Mouse (Mus musculus) heart, postnatal 0 days (tissue): Measurements from ENCODE around the gene Cop1. TPM values are rescaled to one million over a fixed set of nuclear protein-coding genes. Genes with fewer than 3 reads are reported as not detected.
A peak's percentile ranks its signal among the peaks of the same experiment; 100 is the strongest.

Source experiments
- ATAC-seq: fragments of 200-750 bp; cut with Nextera tagmentation; 2 replicates; pipeline ENCODE4 v1.8.0; 2017; ENCODE audit warnings: low read depth, moderate number of reproducible peaks, moderate library complexity; ENCODE audit not compliant: insufficient read depth
- DNase-seq: peaks from one replicate; pipeline ENCODE4 v3.0.0-alpha.2; 2016; ENCODE audit warnings: low spot score
- H3K27ac ChIP-seq: fragments of 300-500 bp; sonication (generic); 2 replicates; pipeline ENCODE4 v1.5.1; 2014; ENCODE audit warnings: low read depth, mild to moderate bottlenecking
- H3K27me3 ChIP-seq: fragments of 300-500 bp; sonication (generic); 2 replicates; pipeline ENCODE4 v1.6.1; 2014; ENCODE audit warnings: low read length, mixed read lengths; ENCODE audit not compliant: control insufficient read depth, insufficient read depth
- H3K36me3 ChIP-seq: fragments of 300-500 bp; sonication (generic); replicated peaks from 2 replicates; pipeline ENCODE4 v1.6.1; 2014; ENCODE audit warnings: low read length, mixed read lengths; ENCODE audit not compliant: control insufficient read depth, insufficient read depth
- H3K4me1 ChIP-seq: fragments of 300-500 bp; sonication (generic); 2 replicates; pipeline ENCODE4 v1.6.1; 2014; ENCODE audit warnings: antibody characterized with exemption; ENCODE audit not compliant: control insufficient read depth, insufficient read depth
- H3K4me2 ChIP-seq: fragments of 300-500 bp; sonication (generic); 2 replicates; pipeline ENCODE4 v1.6.1; 2014; ENCODE audit warnings: low read depth, mild to moderate bottlenecking, low read length, moderate library complexity
- H3K4me3 ChIP-seq: fragments of 300-500 bp; sonication (generic); 2 replicates; pipeline ENCODE4 v1.5.1; 2014; ENCODE audit warnings: low read depth, low read length
- H3K9ac ChIP-seq: fragments of 300-500 bp; sonication (generic); replicated peaks from 2 replicates; pipeline ENCODE4 v1.6.1; 2014; ENCODE audit warnings: low read depth, low read length, mixed read lengths
- H3K9me3 ChIP-seq: fragments of 300-500 bp; sonication (generic); replicated peaks from 2 replicates; pipeline ENCODE4 v1.6.1; 2016; ENCODE audit warnings: low read length; ENCODE audit not compliant: control insufficient read depth
- CTCF ChIP-seq: IDR thresholded peaks from 2 replicates; pipeline ENCODE4 v1.5.1; 2016; ENCODE audit warnings: antibody characterized with exemption, control low read depth, low read depth
- EP300 ChIP-seq: IDR thresholded peaks from 2 replicates; pipeline ENCODE4 v1.6.1; 2016; ENCODE audit warnings: antibody characterized with exemption, low read depth
- WGBS: fragments of 180-500 bp; shearing (Covaris S2); extraction: QIAGEN DNeasy Blood & Tissue Kit; methylation state at CpG from one replicate; pipeline ENCODE4 v1.1.7; 2014; 5-methylcytosine and 5-hydroxymethylcytosine counted together
- polyA plus RNA-seq: library from polyadenylated mRNA; unstranded; fragments of >200 nt; fragmentation: Nextera tagmentation; extraction: Ambion mirVana; gene quantifications from 2 replicates; pipeline ENCODE4 v1.2.1, GENCODE M21; 2015
- total RNA-seq: library from RNA; depleted of rRNA; stranded (reverse); fragments of >200 nt; gene quantifications from 2 replicates; pipeline ENCODE4 v1.2.3, GENCODE M21; 2014; ENCODE audit warnings: low replicate concordance

The Cop1 gene
- total and polyA plus RNA-seq, 2 experiments from 2014 or later = 32.1 to 139 TPM

DNA sequence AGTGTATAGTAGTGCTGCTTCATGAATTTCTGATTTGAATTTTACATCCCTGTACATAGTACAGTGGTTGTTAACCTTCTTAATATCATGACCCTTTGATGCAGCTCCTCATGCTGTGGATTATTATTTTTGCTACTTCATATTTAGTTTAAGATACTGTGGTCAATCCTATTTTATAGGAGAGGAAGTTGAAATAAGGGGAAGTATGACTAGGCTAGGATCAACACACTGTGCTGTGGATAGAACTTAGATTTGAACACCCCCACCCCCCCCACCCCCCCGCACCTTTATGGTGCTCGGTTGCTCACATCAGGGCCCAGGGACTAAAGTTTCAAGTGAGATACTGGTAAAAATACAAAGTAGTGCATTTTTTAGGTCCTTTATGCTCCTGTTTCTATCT is 58.7 kb downstream of the Cop1 start:
- H3K27ac ChIP-seq = no peak overlapping the region
- H3K27me3 ChIP-seq = no peaks in the 10 kb centered on the region
- H3K36me3 ChIP-seq = peaks cover 19% of the 10 kb centered on the region
- TF ChIP-seq CTCF (no peak), EP300 (no peak)
- DNase-seq (no peak), ATAC-seq (no peak)
- no peak overlapping the region for H3K4me3 ChIP-seq
- H3K4me1 ChIP-seq = no peaks in the 10 kb centered on the region
- no peak overlapping the region for H3K9ac ChIP-seq
- 87% methylated on average over 2 of the region's 2 CpGs for WGBS
- no peak overlapping the region for H3K4me2 ChIP-seq
- no peaks in the 10 kb centered on the region for H3K9me3 ChIP-seq

DNA sequence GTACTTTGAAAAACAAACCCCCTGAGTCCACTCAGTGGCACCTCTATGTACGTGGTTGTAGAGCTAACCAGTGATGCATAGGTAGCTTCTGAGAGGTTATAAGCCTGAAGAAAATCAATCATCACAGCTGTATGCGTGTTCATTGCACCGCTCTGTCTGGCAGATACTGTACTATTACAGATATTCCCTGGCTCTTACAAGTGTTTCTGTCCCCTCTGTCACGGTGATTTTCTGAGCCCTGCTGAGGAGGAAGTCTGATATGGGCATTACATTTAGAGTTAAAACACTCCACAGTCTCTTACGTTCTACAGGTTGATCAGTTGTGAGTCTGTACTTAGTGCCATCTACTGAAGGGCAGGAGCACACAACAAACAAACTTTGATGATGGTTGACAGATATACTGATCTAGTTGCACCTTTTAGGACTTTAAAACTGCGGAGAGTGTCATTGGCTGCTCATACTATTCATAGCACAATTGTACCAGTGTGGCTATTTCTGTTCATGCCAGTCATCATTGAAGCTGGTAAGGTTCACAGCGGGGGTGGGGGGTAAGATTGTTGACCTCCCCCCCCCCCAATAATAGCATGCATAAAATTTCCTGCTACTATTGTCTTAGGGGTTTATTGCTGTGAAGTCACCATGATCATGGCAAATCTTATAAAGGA is 69.4 kb downstream of the Cop1 start:
- Histone ChIP-seq H3K36me3 (no peaks in the 10 kb centered on the region), H3K4me1 (no peaks in the 10 kb centered on the region), H3K4me3 (no peak overlapping the region), H3K27ac (peak overlapping the region; percentile 63), H3K9me3 (no peaks in the 10 kb centered on the region), H3K27me3 (no peaks in the 10 kb centered on the region), H3K9ac (no peak overlapping the region), H3K4me2 (peak overlapping the region; percentile 14)
- peak; percentile 78 for ATAC-seq
- WGBS = 43% methylated on average over 7 of the region's 7 CpGs
- peak; percentile 41 for DNase-seq
- TF ChIP-seq CTCF (no peak), EP300 (no peak)

GRCm38 (mm10) chr1:159313625-159314024 is 81.5 kb downstream of the Cop1 start:
- no peak overlapping the region for H3K27ac ChIP-seq
- H3K4me1 ChIP-seq = no peaks in the 10 kb centered on the region
- no peaks in the 10 kb centered on the region for H3K9me3 ChIP-seq
- no peaks in the 10 kb centered on the region for H3K27me3 ChIP-seq
- H3K9ac ChIP-seq = no peak overlapping the region
- peaks cover 2% of the 10 kb centered on the region; the same call in 1 of the 2 replicates for H3K36me3 ChIP-seq
- no peak for ATAC-seq
- H3K4me2 ChIP-seq = no peak overlapping the region
- no peak overlapping the region for H3K4me3 ChIP-seq
- TF ChIP-seq EP300 (no peak), CTCF (no peak)
- DNase-seq = no peak
- 68% methylated on average over 2 of the region's 2 CpGs for WGBS

DNA sequence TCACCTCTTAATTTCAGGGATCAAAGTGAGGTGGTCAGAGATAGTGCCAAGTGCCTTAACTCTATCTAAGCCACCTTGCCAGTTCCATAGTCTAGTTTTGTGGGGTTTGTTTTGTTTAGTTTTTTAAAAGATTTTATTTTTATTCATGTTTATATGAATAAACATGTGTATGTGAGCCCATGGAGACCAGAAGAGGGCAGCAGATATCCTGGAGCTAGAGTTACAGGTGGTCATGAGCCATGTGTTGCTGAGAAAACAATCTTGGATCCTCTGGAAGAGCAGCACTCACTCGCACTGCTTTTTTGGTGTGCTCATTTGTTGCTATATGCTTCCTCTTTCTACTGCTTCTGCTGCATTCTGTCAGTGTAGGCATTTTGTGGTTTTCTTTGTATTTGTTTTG is 90.5 kb downstream of the Cop1 start:
- Histone ChIP-seq H3K4me3 (no peak overlapping the region), H3K4me1 (no peaks in the 10 kb centered on the region), H3K4me2 (no peak overlapping the region), H3K9me3 (no peaks in the 10 kb centered on the region), H3K27ac (no peak overlapping the region), H3K27me3 (no peaks in the 10 kb centered on the region), H3K36me3 (peaks cover 19% of the 10 kb centered on the region), H3K9ac (no peak overlapping the region)
- DNase-seq (peak; percentile 8), ATAC-seq (no peak)
- WGBS = 68% methylated on average over 1 of the region's 1 CpGs
- TF ChIP-seq CTCF (peak; percentile 43), EP300 (no peak)

DNA sequence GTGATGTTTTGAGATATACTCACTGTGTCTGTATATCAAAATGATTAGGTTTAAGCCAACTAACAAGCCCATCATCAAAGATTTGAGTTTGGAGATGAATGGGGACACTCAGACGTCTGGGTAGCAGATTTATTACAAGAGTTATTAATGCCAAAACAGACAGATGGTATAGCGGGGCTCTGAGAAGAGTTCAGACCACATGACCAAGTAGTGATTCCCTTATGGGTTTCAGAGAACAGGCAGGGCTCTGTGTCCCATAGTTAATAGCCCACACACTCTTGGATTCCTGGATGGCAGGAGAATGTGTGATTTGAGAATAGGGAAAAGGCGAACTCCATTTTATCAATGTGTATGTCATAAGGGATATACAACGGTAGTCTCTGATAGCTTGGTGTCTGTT is 98.9 kb downstream of the Cop1 start:
- WGBS = 80% methylated on average over 4 of the region's 4 CpGs
- H3K4me2 ChIP-seq = no peak overlapping the region
- ATAC-seq = no peak
- TF ChIP-seq EP300 (no peak), CTCF (no peak)
- H3K4me3 ChIP-seq = no peak overlapping the region
- no peaks in the 10 kb centered on the region for H3K27me3 ChIP-seq
- H3K9ac ChIP-seq = no peak overlapping the region
- H3K36me3 ChIP-seq = peaks cover 49% of the 10 kb centered on the region
- H3K4me1 ChIP-seq = no peaks in the 10 kb centered on the region
- H3K9me3 ChIP-seq = no peaks in the 10 kb centered on the region
- no peak for DNase-seq
- H3K27ac ChIP-seq = no peak overlapping the region

- Histone ChIP-seq H3K4me1 (no peaks in the 10 kb centered on the region), H3K36me3 (peaks cover 34% of the 10 kb centered on the region), H3K4me2 (no peak overlapping the region), H3K9me3 (0 out of 2 replicates have a peak, but pooled peaks cover 3% of the 10 kb centered on the region), H3K9ac (no peak overlapping the region), H3K4me3 (no peak overlapping the region), H3K27me3 (no peaks in the 10 kb centered on the region), H3K27ac (no peak overlapping the region)
- DNase-seq = no peak
- ATAC-seq = no peak
- TF ChIP-seq EP300 (no peak), CTCF (no peak)
- 90% methylated on average over 4 of the region's 4 CpGs for WGBS
These were observed 102.0 kb downstream of the Cop1 start for GRCm38 (mm10) chr1:159334157-159334556.
